Mouse (Mus musculus) lung, embryonic 14.5 days (tissue): ENCODE measurements at regions not wholly inside any gene's neighbourhood (a gene's known extent, or its start where the extent isn't known, plus 50 kb on each side); places are given as distances from the start of the nearest gene placed in this dataset.
A peak's percentile ranks its signal among the peaks of the same experiment; 100 is the strongest.
"Not testable (repeated sequence)": the region's sequence is repeated elsewhere in the genome, so short reads cannot be mapped to it uniquely, and the experiment has no call there.

Experiments used
- ATAC-seq: fragments of 200-750 bp; cut with Nextera tagmentation; 2 replicates; pipeline ENCODE4 v1.8.0; 2017; ENCODE audit warnings: mild to moderate bottlenecking, moderate TSS enrichment, moderate library complexity; ENCODE audit not compliant: insufficient read depth
- DNase-seq: peaks from one replicate; pipeline ENCODE4 v3.0.0-alpha.2; 2015
- H3K27ac ChIP-seq: fragments of 300-500 bp; sonication (generic); 2 replicates; pipeline ENCODE4 v1.5.1; 2014; ENCODE audit warnings: low read depth, mild to moderate bottlenecking, moderate library complexity
- H3K27me3 ChIP-seq: fragments of 300-500 bp; sonication (generic); 2 replicates; pipeline ENCODE4 v1.6.1; 2014; ENCODE audit warnings: low read length, control low read depth; ENCODE audit not compliant: insufficient read depth
- H3K36me3 ChIP-seq: fragments of 300-500 bp; sonication (generic); 2 replicates; pipeline ENCODE4 v1.6.1; 2014; ENCODE audit warnings: control low read depth; ENCODE audit not compliant: insufficient read depth
- H3K4me1 ChIP-seq: fragments of 300-500 bp; sonication (generic); 2 replicates; pipeline ENCODE4 v1.6.1; 2014; ENCODE audit warnings: antibody characterized with exemption, control low read depth; ENCODE audit not compliant: insufficient read depth
- H3K4me2 ChIP-seq: fragments of 300-500 bp; sonication (generic); 2 replicates; pipeline ENCODE4 v1.6.1; 2014; ENCODE audit warnings: mild to moderate bottlenecking
- H3K4me3 ChIP-seq: fragments of 300-500 bp; sonication (generic); 2 replicates; pipeline ENCODE4 v1.5.1; 2014; ENCODE audit warnings: low read depth, low read length
- H3K9ac ChIP-seq: fragments of 300-500 bp; sonication (generic); 2 replicates; pipeline ENCODE4 v1.6.1; 2014
- H3K9me3 ChIP-seq: fragments of 300-500 bp; sonication (generic); 2 replicates; pipeline ENCODE4 v1.6.1; 2016; ENCODE audit warnings: low read depth, low read length, control low read depth
- CTCF ChIP-seq: IDR thresholded peaks from 2 replicates; pipeline ENCODE4 v1.5.1; 2016; ENCODE audit warnings: antibody characterized with exemption, low read depth
- whole genome bisulfite sequencing: fragments of 180-500 bp; shearing (Covaris S2); extraction: QIAGEN DNeasy Blood & Tissue Kit; methylation state at CpG from one replicate; pipeline ENCODE4 v1.1.7; 2014; 5-methylcytosine and 5-hydroxymethylcytosine counted together

DNA sequence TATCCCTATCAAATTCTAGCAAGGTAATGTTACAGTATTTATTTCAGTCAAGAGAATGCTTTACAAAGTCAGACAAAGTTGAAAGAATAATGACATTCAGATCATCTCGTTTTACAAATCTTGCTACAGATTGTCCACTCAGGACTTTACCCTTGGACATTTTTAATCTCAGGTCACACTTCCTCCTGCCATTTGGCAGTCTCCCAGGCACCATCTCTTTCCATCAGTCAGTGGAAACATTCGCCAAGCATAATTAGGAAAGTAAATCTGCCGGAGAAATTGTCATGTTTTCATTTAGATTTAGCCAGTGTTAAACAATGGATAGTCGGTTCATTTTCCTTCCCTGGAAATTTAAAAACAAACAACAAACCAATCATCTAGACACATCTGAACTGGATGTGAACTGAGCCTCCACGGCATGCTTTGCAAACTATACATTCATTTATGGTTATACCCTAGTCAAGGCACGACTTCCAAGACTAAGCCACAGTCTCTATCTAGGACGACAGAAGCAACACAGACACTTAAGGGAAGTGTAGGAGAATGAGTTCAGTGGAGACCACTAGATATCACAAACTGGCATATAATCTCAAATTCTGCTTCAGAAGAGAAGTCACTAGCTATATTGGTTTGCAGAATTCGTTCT, 839.4 kb downstream of the Cypt12 start:
- no peak for ATAC-seq
- Histone ChIP-seq H3K4me3 (no peak overlapping the region), H3K4me1 (no peaks in the 10 kb centered on the region), H3K4me2 (no peak overlapping the region), H3K27ac (no peak overlapping the region), H3K27me3 (no peaks in the 10 kb centered on the region), H3K9ac (no peak overlapping the region), H3K9me3 (no peaks in the 10 kb centered on the region), H3K36me3 (no peaks in the 10 kb centered on the region)
- no peak for TF ChIP-seq CTCF
- 43% methylated on average over 8 of the region's 8 CpGs for WGBS
- peak; percentile 31 for DNase-seq

GRCm38 (mm10) chr3:18802794-18803193, 825.7 kb downstream of the 1700064H15Rik start:
- ATAC-seq = no peak
- no peak overlapping the region for H3K9ac ChIP-seq
- H3K4me2 ChIP-seq = no peak overlapping the region
- no peak overlapping the region for H3K27ac ChIP-seq
- H3K9me3 ChIP-seq = no peaks in the 10 kb centered on the region
- no peak for TF ChIP-seq CTCF
- no peak overlapping the region for H3K4me3 ChIP-seq
- H3K27me3 ChIP-seq = no peaks in the 10 kb centered on the region
- DNase-seq = no peak
- WGBS = 75% methylated on average over 3 of the region's 3 CpGs
- no peaks in the 10 kb centered on the region for H3K4me1 ChIP-seq
- H3K36me3 ChIP-seq = no peaks in the 10 kb centered on the region

DNA sequence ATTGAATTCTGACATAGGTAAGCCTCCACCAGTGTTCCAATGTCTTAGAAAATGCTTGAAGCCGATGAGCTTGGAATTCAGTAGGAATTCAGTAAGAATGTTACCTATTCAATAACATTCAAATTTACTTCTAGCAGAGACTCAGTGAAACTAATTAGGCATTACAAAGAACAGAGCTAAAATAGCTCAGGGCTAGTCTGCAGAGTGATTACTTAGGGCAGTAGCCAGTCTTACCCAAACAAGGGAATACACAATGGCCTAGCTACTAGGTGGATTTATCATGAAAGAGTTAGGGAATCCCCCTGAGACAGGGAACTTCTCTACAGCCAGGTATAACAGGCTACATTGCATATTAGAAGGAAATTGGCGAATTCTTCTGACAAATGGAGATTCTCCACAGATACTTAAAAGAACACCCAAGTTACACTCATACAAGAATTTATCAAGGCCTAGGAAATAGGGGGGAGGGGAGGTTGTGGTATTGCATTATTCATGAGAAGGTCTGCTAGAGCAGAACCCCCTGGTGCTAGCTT, 799.6 kb downstream of the 1700064H15Rik start:
- not testable (repeated sequence) for H3K9ac ChIP-seq, DNase-seq, H3K36me3 ChIP-seq, H3K4me1 ChIP-seq, H3K27me3 ChIP-seq, H3K4me2 ChIP-seq, ATAC-seq, H3K9me3 ChIP-seq, H3K27ac ChIP-seq, H3K4me3 ChIP-seq
- WGBS = 40% methylated on average over 2 of the region's 2 CpGs

- H3K27ac ChIP-seq = 0 out of 2 replicates have a peak overlapping the region, but pooled peaks have one; percentile 15
- peak; percentile 82 for DNase-seq
- no peak overlapping the region for H3K4me3 ChIP-seq
- no peaks in the 10 kb centered on the region for H3K36me3 ChIP-seq
- no peak for TF ChIP-seq CTCF
- H3K4me2 ChIP-seq = no peak overlapping the region
- H3K9me3 ChIP-seq = no peaks in the 10 kb centered on the region
- H3K4me1 ChIP-seq = no peaks in the 10 kb centered on the region
- H3K27me3 ChIP-seq = no peaks in the 10 kb centered on the region
- no peak overlapping the region for H3K9ac ChIP-seq
- WGBS = 39% methylated on average over 4 of the region's 4 CpGs
- peak; percentile 95 for ATAC-seq
These were observed 760.2 kb downstream of the 1700064H15Rik start for GRCm38 (mm10) chr3:18868117-18868739.

GRCm38 (mm10) chr3:18868758-18869157, 759.7 kb downstream of the 1700064H15Rik start:
- Histone ChIP-seq H3K4me2 (no peak overlapping the region), H3K27ac (peak overlapping the region; percentile 68), H3K27me3 (no peaks in the 10 kb centered on the region), H3K4me3 (no peak overlapping the region), H3K4me1 (no peaks in the 10 kb centered on the region), H3K9me3 (no peaks in the 10 kb centered on the region), H3K9ac (no peak overlapping the region), H3K36me3 (no peaks in the 10 kb centered on the region)
- TF ChIP-seq CTCF = no peak
- WGBS = 14% methylated on average over 2 of the region's 2 CpGs
- DNase-seq (peak; percentile 42), ATAC-seq (peak; percentile 84)

- no peaks in the 10 kb centered on the region for H3K4me1 ChIP-seq
- ATAC-seq (no peak), DNase-seq (no peak)
- H3K9ac ChIP-seq = no peak overlapping the region
- WGBS = 73% methylated on average over 1 of the region's 1 CpGs
- no peak overlapping the region for H3K4me2 ChIP-seq
- H3K27me3 ChIP-seq = no peaks in the 10 kb centered on the region
- H3K4me3 ChIP-seq = no peak overlapping the region
- no peak for TF ChIP-seq CTCF
- no peaks in the 10 kb centered on the region for H3K9me3 ChIP-seq
- H3K36me3 ChIP-seq = no peaks in the 10 kb centered on the region
- no peak overlapping the region for H3K27ac ChIP-seq
These were observed 751.4 kb downstream of the 1700064H15Rik start for GRCm38 (mm10) chr3:18877060-18877459.

DNA sequence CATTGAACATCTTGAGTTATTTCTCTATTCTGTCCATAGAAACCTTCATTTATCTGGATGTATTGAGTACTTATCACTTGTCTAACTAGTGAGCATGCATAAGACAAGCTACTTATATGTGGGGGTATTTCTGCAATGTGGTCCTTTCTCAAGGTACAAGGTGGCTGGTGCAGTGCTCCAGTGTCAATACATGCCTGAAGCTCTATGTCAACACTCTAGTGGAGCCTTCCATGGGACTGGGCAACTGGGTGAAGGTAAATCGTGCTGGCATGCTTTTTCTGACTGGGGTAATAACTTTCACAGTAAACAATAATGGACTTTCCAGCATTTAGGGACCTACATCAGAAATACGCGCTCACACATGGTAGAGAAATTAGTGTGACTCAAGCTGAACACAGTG, 750.9 kb downstream of the 1700064H15Rik start:
- Histone ChIP-seq H3K4me2 (no peak overlapping the region), H3K27me3 (no peaks in the 10 kb centered on the region), H3K9me3 (no peaks in the 10 kb centered on the region), H3K36me3 (no peaks in the 10 kb centered on the region), H3K9ac (no peak overlapping the region), H3K4me3 (no peak overlapping the region), H3K4me1 (no peaks in the 10 kb centered on the region), H3K27ac (no peak overlapping the region)
- ATAC-seq (no peak), DNase-seq (no peak)
- no peak for TF ChIP-seq CTCF
- WGBS = 82% methylated on average over 3 of the region's 3 CpGs
